Mouse (Mus musculus) heart, postnatal 14 days (tissue): ENCODE measurements around the gene Hsd11b2. TPM values are rescaled to one million over a fixed set of nuclear protein-coding genes. Genes with fewer than 3 reads are reported as not detected.

Experiments used
- DNase-seq, 2 experiments: peaks; one replicate each; pipeline ENCODE4 v3.0.0; 2021 to 2022
- intact Hi-C: fragments of 180-260 bp; cut with DNase I; formaldehyde crosslinking; loops from one replicate; pipeline ENCODE4 v1.15.1; 2025
- total RNA-seq, 2 experiments: library from RNA; stranded (reverse); gene quantifications; 2 replicates each; pipeline ENCODE4 v1.2.3; 2021

The Hsd11b2 gene
- total RNA-seq, 2 experiments from 2014 or later = 0.53 to 1.0 TPM

GRCm38 (mm10) chr8:105520521-105520920 is 2.0 kb downstream of the Hsd11b2 start:
- DNase-seq = no peak
- intact Hi-C loops = no loop called here

GRCm38 (mm10) chr8:105521061-105521460 is 2.5 kb downstream of the Hsd11b2 start:
- intact Hi-C loops = no loop called here

GRCm38 (mm10) chr8:105521995-105522769 is 3.6 kb downstream of the Hsd11b2 start:
- intact Hi-C loops = no loop called here
- no peak for DNase-seq

More at GRCm38 (mm10) chr8:105521061-105521460, 2.5 kb downstream of the Hsd11b2 start:
- DNase-seq = no peak

- DNase-seq = no peak
- intact Hi-C loops = no loop called here
These were observed 4.3 kb downstream of the Hsd11b2 start for GRCm38 (mm10) chr8:105522890-105523289.

- intact Hi-C loops = no loop called here
- peak in 1 of 2 experiments; percentile 39 for DNase-seq
These were observed 8.6 kb downstream of the Hsd11b2 start for GRCm38 (mm10) chr8:105527110-105527509.

- DNase-seq = no peak
- intact Hi-C loops = no loop called here
These were observed 9.7 kb downstream of the Hsd11b2 start for GRCm38 (mm10) chr8:105528206-105528605.

- intact Hi-C loops = no loop called here
- peak in 1 of 2 experiments; percentile 39 for DNase-seq
These were observed 10.7 kb downstream of the Hsd11b2 start for GRCm38 (mm10) chr8:105529271-105529670.

- intact Hi-C loops = loop anchor here (1.0 to 2.0 kb wide), 3 partner anchors 15 to 47 kb away; no protein-coding TSS in a partner anchor
These were observed 13.2 kb downstream of the Hsd11b2 start for GRCm38 (mm10) chr8:105531774-105532173.

GRCm38 (mm10) chr8:105533439-105533838 is 14.9 kb downstream of the Hsd11b2 start:
- intact Hi-C loops = no loop called here
- DNase-seq = peak in 1 of 2 experiments; percentile 43

More at GRCm38 (mm10) chr8:105531774-105532173, 13.2 kb downstream of the Hsd11b2 start:
- peak; percentile 77 to 84 for DNase-seq

- intact Hi-C loops = no loop called here
These were observed 15.4 kb downstream of the Hsd11b2 start for GRCm38 (mm10) chr8:105533892-105534329.

GRCm38 (mm10) chr8:105536546-105536945 is 18.0 kb downstream of the Hsd11b2 start:
- no peak for DNase-seq
- intact Hi-C loops = no loop called here

More at GRCm38 (mm10) chr8:105533892-105534329, 15.4 kb downstream of the Hsd11b2 start:
- DNase-seq = peak; percentile 79 to 85

GRCm38 (mm10) chr8:105537011-105537677 is 18.6 kb downstream of the Hsd11b2 start:
- DNase-seq = no peak
- intact Hi-C loops = no loop called here

GRCm38 (mm10) chr8:105538940-105539339 is 20.4 kb downstream of the Hsd11b2 start:
- intact Hi-C loops = no loop called here
- no peak for DNase-seq

- intact Hi-C loops = no loop called here
- no peak for DNase-seq
These were observed 23.6 kb downstream of the Hsd11b2 start for GRCm38 (mm10) chr8:105542032-105542656.

GRCm38 (mm10) chr8:105542808-105543207 is 24.3 kb downstream of the Hsd11b2 start:
- intact Hi-C loops = no loop called here
- DNase-seq = no peak

GRCm38 (mm10) chr8:105543703-105544102 is 25.1 kb downstream of the Hsd11b2 start:
- intact Hi-C loops = no loop called here
- DNase-seq = peak; percentile 32 to 35

- intact Hi-C loops = no loop called here
- DNase-seq = peak; percentile 43 to 46
These were observed 26.1 kb downstream of the Hsd11b2 start for GRCm38 (mm10) chr8:105544544-105545205.

- peak in 1 of 2 experiments; percentile 54 for DNase-seq
- intact Hi-C loops = no loop called here
These were observed 26.7 kb downstream of the Hsd11b2 start for GRCm38 (mm10) chr8:105545249-105545648.

- DNase-seq = peak in 1 of 2 experiments; percentile 40
These were observed 28.1 kb downstream of the Hsd11b2 start for GRCm38 (mm10) chr8:105546384-105547350.

More at GRCm38 (mm10) chr8:105546384-105547350, 28.1 kb downstream of the Hsd11b2 start:
- intact Hi-C loops = no loop called here
